Mouse (Mus musculus): ENCODE data around the gene Dazap2. TPM values are rescaled to one million over a fixed set of nuclear protein-coding genes. Genes with fewer than 3 reads are reported as not detected.
A peak's percentile ranks its signal among the peaks of the same experiment; 100 is the strongest.
"Not testable (repeated sequence)": the region's sequence is repeated elsewhere in the genome, so short reads cannot be mapped to it uniquely, and the experiment has no call there.

The Dazap2 gene
- total and polyA plus RNA-seq, 2 experiments from 2014 or later = 213 to 234 TPM

DNA sequence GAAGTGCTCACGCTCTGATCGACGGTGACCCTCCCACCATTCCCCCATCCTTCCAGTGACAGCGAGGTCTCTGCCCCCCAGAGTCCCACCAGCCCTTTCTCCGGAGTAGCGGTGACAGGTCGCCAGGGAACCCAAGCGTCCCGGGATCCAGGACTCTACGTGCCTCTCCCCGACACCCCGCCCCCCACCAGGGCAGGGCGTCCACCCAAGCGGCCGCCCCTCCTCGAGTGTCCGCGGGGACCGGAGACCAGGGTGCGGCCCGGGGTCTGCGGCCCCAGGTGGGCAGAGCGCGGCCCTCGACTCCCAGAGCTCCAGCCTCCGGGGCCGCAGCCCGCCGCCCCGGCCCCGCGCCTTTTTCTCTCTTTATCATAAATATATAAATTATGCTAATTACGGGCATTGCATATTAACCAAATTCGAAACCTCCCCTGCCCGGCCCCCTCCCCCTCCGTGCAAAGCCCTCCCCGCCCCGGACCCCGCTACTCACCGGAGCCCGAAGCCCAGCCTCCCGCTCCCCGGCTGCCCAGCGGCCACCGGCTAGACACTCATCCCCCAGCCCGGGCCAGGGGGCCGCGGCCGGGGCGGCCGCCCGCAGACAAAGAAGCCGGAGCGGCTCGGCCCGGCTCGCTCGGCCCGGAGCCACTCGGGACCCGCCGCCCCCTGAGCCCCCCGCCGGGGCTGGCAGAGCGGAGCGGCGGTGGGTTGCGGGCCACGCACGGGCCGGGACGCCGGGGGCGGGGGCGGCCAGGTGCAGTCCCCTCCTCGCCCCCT lies 15.7 kb upstream of the Dazap2 start, which contains the start of gene Pou6f1:
Pou6f1 (minus strand) TSS at position 709 of the 771 bp plus-strand sequence.
- Histone ChIP-seq H3K9me3 (replicated peaks; ENCODE audit: control insufficient read depth, low read length) (no peaks in the 10 kb centered on the region), H3K27me3 (ENCODE audit: control insufficient read depth, insufficient read depth, low read length) (no peaks in the 10 kb centered on the region), H3K4me2 (ENCODE audit: low read depth, low read length) (peak within 1 kb of the TSS; percentile 89), H3K4me1 (ENCODE audit: control insufficient read depth, insufficient read depth) (peaks cover 9% of the 10 kb centered on the region), H3K36me3 (replicated peaks; ENCODE audit: control insufficient read depth, insufficient read depth, low read length) (no peaks in the 10 kb centered on the region), H3K9ac (replicated peaks; ENCODE audit: low read depth, low read length) (peak within 1 kb of the TSS; percentile 98), H3K27ac (ENCODE audit: low read depth) (peak within 1 kb of the TSS; percentile 91), H3K4me3 (ENCODE audit: low read depth, low read length) (peak within 1 kb of the TSS; percentile 99)
- DNase-seq (ENCODE audit: low spot score) (no peak), ATAC-seq (ENCODE audit: insufficient read depth, low read depth) (peak; percentile 66)
- TF ChIP-seq CTCF (IDR thresholded peaks at IDR 0.05; ENCODE audit: low read depth) = no peak
- no peak for TF ChIP-seq EP300 (IDR thresholded peaks at IDR 0.05; ENCODE audit: low read depth)
- 1% methylated on average over 70 of the region's 76 CpGs for WGBS

DNA sequence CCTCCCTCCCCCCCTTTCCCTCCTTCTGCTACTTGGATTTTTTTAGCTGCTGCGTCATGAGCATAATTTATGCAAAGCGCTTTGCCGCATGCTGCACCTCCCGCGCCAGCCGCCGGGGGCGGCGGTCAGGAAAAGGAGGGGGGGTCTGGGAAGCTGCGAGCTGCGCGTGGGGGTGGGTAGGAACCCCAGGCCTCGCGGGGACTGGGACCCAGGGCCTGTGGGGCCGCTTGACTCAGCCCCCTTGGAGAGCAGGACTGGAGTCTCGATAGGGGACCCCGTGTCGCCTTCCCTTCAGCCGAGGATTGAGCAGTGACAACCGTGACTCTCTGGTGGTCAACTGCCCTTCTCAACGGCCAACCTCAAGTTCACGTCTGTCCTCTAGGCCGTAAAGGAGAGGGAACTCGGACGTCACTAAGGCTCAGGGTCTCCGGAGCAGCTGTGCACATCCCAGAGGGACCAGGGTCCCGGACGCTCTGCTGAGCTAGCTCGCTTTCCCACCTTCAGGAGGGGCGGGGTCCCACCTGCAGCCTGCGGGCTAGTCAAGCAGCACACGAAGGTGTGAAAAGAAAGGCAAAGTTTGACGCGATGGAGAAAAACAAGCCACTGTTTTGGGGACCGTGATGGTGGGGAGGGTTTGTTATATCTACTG lies 15.0 kb upstream of the Dazap2 start:
- 1% methylated on average over 35 of the region's 35 CpGs for WGBS
- DNase-seq (ENCODE audit: low spot score) (peak; percentile 92), ATAC-seq (ENCODE audit: insufficient read depth, low read depth) (peak; percentile 80)
- TF ChIP-seq EP300 (IDR thresholded peaks at IDR 0.05; ENCODE audit: low read depth) (no peak), CTCF (IDR thresholded peaks at IDR 0.05; ENCODE audit: low read depth) (peak; percentile 56)
- peaks cover 9% of the 10 kb centered on the region for H3K4me1 ChIP-seq (ENCODE audit: control insufficient read depth, insufficient read depth)
- peak overlapping the region; percentile 98 for H3K9ac ChIP-seq (replicated peaks; ENCODE audit: low read depth, low read length)
- H3K9me3 ChIP-seq (replicated peaks; ENCODE audit: control insufficient read depth, low read length) = no peaks in the 10 kb centered on the region
- peak overlapping the region; percentile 89 for H3K4me2 ChIP-seq (ENCODE audit: low read depth, low read length)
- H3K4me3 ChIP-seq (ENCODE audit: low read depth, low read length) = peak overlapping the region; percentile 99
- no peaks in the 10 kb centered on the region for H3K27me3 ChIP-seq (ENCODE audit: control insufficient read depth, insufficient read depth, low read length)
- H3K27ac ChIP-seq (ENCODE audit: low read depth) = peak overlapping the region; percentile 91
- no peaks in the 10 kb centered on the region for H3K36me3 ChIP-seq (replicated peaks; ENCODE audit: control insufficient read depth, insufficient read depth, low read length)

DNA sequence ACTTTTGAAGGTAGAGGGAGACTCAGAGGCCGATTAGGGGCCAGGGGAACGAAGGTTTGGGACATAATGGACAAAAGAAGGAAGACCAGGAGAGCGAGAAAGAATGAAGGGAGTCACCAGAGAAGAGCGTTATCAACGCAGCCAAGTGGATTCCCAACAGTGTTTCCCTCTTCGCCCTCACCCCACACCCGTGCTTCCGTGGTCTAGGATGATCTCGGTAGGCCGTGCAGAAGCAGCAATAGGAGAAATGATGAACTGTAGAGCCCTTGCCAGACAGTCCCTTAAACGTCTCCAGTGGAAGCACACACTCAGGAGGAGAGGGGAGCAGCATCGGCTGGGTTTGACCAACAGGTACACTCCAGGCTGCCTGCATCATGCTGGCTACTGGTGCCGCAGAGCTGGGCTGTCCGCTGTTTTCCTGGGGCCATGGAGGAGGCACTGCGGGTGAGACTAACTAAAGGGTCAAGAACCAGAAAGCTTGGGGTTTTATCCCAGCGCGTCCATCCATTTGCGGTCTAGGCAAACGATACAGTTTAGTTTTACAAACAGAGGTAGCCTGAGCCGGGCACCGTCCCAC lies 14.4 kb upstream of the Dazap2 start:
- Histone ChIP-seq H3K27me3 (ENCODE audit: control insufficient read depth, insufficient read depth, low read length) (no peaks in the 10 kb centered on the region), H3K4me1 (ENCODE audit: control insufficient read depth, insufficient read depth) (peaks cover 9% of the 10 kb centered on the region), H3K9me3 (replicated peaks; ENCODE audit: control insufficient read depth, low read length) (no peaks in the 10 kb centered on the region), H3K4me2 (ENCODE audit: low read depth, low read length) (peak overlapping the region; percentile 89), H3K27ac (ENCODE audit: low read depth) (no peak overlapping the region), H3K9ac (replicated peaks; ENCODE audit: low read depth, low read length) (peak overlapping the region; percentile 98; the same call in 1 of the 2 replicates), H3K4me3 (ENCODE audit: low read depth, low read length) (peak overlapping the region; percentile 99), H3K36me3 (replicated peaks; ENCODE audit: control insufficient read depth, insufficient read depth, low read length) (no peaks in the 10 kb centered on the region)
- 38% methylated on average over 21 of the region's 21 CpGs for WGBS
- TF ChIP-seq EP300 (IDR thresholded peaks at IDR 0.05; ENCODE audit: low read depth) (no peak), CTCF (IDR thresholded peaks at IDR 0.05; ENCODE audit: low read depth) (no peak)
- no peak for DNase-seq (ENCODE audit: low spot score)
- ATAC-seq (ENCODE audit: insufficient read depth, low read depth) = no peak

DNA sequence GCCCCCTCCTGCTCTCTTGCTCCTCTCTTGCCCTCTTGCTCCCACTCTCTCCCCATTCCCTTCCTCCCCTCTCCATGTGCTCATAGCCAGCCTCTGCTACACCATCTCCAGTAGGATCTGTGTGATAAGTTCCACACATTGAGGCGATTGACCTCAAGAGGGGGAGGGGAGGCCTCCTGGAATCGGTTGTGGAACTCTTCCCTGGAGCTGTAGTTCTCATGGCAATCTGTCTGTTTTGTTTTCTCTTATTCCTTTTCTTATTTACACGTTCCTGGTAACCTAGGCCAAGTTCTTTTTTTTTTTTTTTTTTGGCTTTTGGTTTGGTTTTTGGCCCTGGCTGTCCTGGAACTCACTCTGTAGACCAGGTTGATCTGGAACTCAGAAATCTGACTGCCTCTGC lies 13.5 kb upstream of the Dazap2 start:
- no peaks in the 10 kb centered on the region for H3K36me3 ChIP-seq (replicated peaks; ENCODE audit: control insufficient read depth, insufficient read depth, low read length)
- TF ChIP-seq CTCF (IDR thresholded peaks at IDR 0.05; ENCODE audit: low read depth) = no peak
- TF ChIP-seq EP300 (IDR thresholded peaks at IDR 0.05; ENCODE audit: low read depth) = no peak
- no peak overlapping the region for H3K4me2 ChIP-seq (ENCODE audit: low read depth, low read length)
- ATAC-seq (ENCODE audit: insufficient read depth, low read depth) = no peak
- WGBS = 54% methylated on average over 3 of the region's 3 CpGs
- no peaks in the 10 kb centered on the region for H3K9me3 ChIP-seq (replicated peaks; ENCODE audit: control insufficient read depth, low read length)
- no peak overlapping the region for H3K27ac ChIP-seq (ENCODE audit: low read depth)
- no peak overlapping the region for H3K9ac ChIP-seq (replicated peaks; ENCODE audit: low read depth, low read length)
- no peaks in the 10 kb centered on the region for H3K27me3 ChIP-seq (ENCODE audit: control insufficient read depth, insufficient read depth, low read length)
- peaks cover 9% of the 10 kb centered on the region for H3K4me1 ChIP-seq (ENCODE audit: control insufficient read depth, insufficient read depth)
- DNase-seq (ENCODE audit: low spot score) = no peak
- H3K4me3 ChIP-seq (ENCODE audit: low read depth, low read length) = no peak overlapping the region

DNA sequence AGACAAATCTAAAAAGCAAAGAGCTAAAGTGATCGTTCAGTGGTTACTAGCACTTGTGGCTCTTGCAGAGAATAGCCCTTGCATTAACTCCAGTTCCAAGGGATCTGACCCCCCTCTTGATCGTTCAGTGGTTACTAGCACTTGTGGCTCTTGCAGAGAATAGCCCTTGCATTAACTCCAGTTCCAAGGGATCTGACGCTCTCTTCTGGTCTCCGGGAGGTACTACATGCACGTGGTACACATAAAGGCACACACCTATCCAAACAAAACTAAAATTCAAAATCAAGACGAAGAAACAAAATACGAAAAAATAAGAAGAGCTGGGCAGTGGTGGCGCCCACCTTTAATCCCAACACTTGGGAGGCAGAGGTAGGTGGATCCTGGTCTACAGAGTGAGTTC lies 8.5 kb upstream of the Dazap2 start:
- not testable (repeated sequence) for DNase-seq (ENCODE audit: low spot score); H3K27me3 ChIP-seq (ENCODE audit: control insufficient read depth, insufficient read depth, low read length); H3K4me2 ChIP-seq (ENCODE audit: low read depth, low read length); H3K9me3 ChIP-seq (replicated peaks; ENCODE audit: control insufficient read depth, low read length); H3K27ac ChIP-seq (ENCODE audit: low read depth); ATAC-seq (ENCODE audit: insufficient read depth, low read depth); H3K4me3 ChIP-seq (ENCODE audit: low read depth, low read length); H3K36me3 ChIP-seq (replicated peaks; ENCODE audit: control insufficient read depth, insufficient read depth, low read length); H3K4me1 ChIP-seq (ENCODE audit: control insufficient read depth, insufficient read depth); H3K9ac ChIP-seq (replicated peaks; ENCODE audit: low read depth, low read length)
- 88% methylated on average over 8 of the region's 8 CpGs for WGBS
- TF ChIP-seq CTCF (IDR thresholded peaks at IDR 0.05; ENCODE audit: low read depth) = 0 out of 2 replicates have a peak, but pooled peaks have one; percentile 18

All from heart, postnatal 0 days (tissue).